Mouse (Mus musculus): ENCODE data around the gene Pkhd1.

GRCm38 (mm10) chr1:20605489-20605888, 12.4 kb downstream of the Pkhd1 start:
- TF ChIP-seq CTCF (IDR thresholded peaks at IDR 0.05; ENCODE audit: low read depth), result no peak
- TF ChIP-seq EP300 (IDR thresholded peaks at IDR 0.05; ENCODE audit: low read depth), result no peak
